Mouse (Mus musculus) embryonic facial prominence, embryonic 13.5 days (tissue): ENCODE results near the gene Crocc2. TPM values are rescaled to one million over a fixed set of nuclear protein-coding genes. Genes with fewer than 3 reads are reported as not detected.

Experiments
- ATAC-seq: fragments of 200-750 bp; cut with Nextera tagmentation; 2 replicates; pipeline ENCODE4 v1.8.0; 2017; ENCODE audit warnings: low read depth; ENCODE audit not compliant: insufficient number of reproducible peaks, insufficient read depth, low FRiP score, low TSS enrichment
- H3K27ac ChIP-seq: fragments of 300-500 bp; sonication (generic); 2 replicates; pipeline ENCODE4 v1.5.1; 2015; ENCODE audit warnings: moderate library complexity, mild to moderate bottlenecking, inconsistent platforms
- H3K27me3 ChIP-seq: fragments of 300-500 bp; sonication (generic); 2 replicates; pipeline ENCODE4 v1.6.1; 2015; ENCODE audit warnings: mild to moderate bottlenecking, inconsistent platforms
- H3K36me3 ChIP-seq: fragments of 300-500 bp; sonication (generic); 2 replicates; pipeline ENCODE4 v1.6.1; 2015; ENCODE audit warnings: mild to moderate bottlenecking, inconsistent platforms
- H3K4me1 ChIP-seq: fragments of 300-500 bp; sonication (generic); 2 replicates; pipeline ENCODE4 v1.6.1; 2015; ENCODE audit warnings: inconsistent platforms
- H3K4me2 ChIP-seq: fragments of 300-500 bp; sonication (generic); 2 replicates; pipeline ENCODE4 v1.6.1; 2015; ENCODE audit warnings: moderate library complexity, mild to moderate bottlenecking, inconsistent platforms
- H3K4me3 ChIP-seq: fragments of 300-500 bp; sonication (generic); 2 replicates; pipeline ENCODE4 v1.5.1; 2015; ENCODE audit warnings: mild to moderate bottlenecking, inconsistent platforms
- H3K9ac ChIP-seq: fragments of 300-500 bp; sonication (generic); 2 replicates; pipeline ENCODE4 v1.6.1; 2015; ENCODE audit warnings: mild to moderate bottlenecking, inconsistent platforms
- H3K9me3 ChIP-seq: fragments of 300-500 bp; sonication (generic); 2 replicates; pipeline ENCODE4 v1.6.1; 2016; ENCODE audit warnings: inconsistent platforms
- WGBS: fragments of 180-500 bp; shearing (Covaris S2); methylation state at CpG from one replicate; pipeline ENCODE4 v1.1.7; 2015; ENCODE audit warnings: mixed read lengths; 5-methylcytosine and 5-hydroxymethylcytosine counted together
- polyA plus RNA-seq: library from polyadenylated mRNA; unstranded; fragments of >200 nt; fragmentation: Nextera tagmentation; extraction: Ambion mirVana; gene quantifications from 2 replicates; pipeline ENCODE4 v1.2.1, GENCODE M21; 2015

Crocc2 gene
- polyA plus RNA-seq, 1 experiment from 2014 or later: 0.08 TPM

- no peak for ATAC-seq
- H3K36me3 ChIP-seq: no peaks in the 10 kb centered on the region
- 70% methylated on average over 3 of the region's 3 CpGs for WGBS
- H3K9ac ChIP-seq: no peak overlapping the region
- H3K4me1 ChIP-seq: no peaks in the 10 kb centered on the region
- H3K27me3 ChIP-seq: no peaks in the 10 kb centered on the region
- H3K27ac ChIP-seq: no peak overlapping the region
- no peak overlapping the region for H3K4me3 ChIP-seq
- H3K4me2 ChIP-seq: no peak overlapping the region
- no peaks in the 10 kb centered on the region for H3K9me3 ChIP-seq
Observed at GRCm38 (mm10) chr1:93197916-93198315, 29.4 kb downstream of the Crocc2 start.

GRCm38 (mm10) chr1:93206277-93206970 lies 37.9 kb downstream of the Crocc2 start:
- H3K27ac ChIP-seq: no peak overlapping the region
- peaks cover 30% of the 10 kb centered on the region for H3K4me1 ChIP-seq
- 63% methylated on average over 12 of the region's 12 CpGs for WGBS
- ATAC-seq: no peak
- H3K4me2 ChIP-seq: no peak overlapping the region
- no peaks in the 10 kb centered on the region for H3K9me3 ChIP-seq
- no peaks in the 10 kb centered on the region for H3K27me3 ChIP-seq
- H3K4me3 ChIP-seq: no peak overlapping the region
- no peak overlapping the region for H3K9ac ChIP-seq
- no peaks in the 10 kb centered on the region for H3K36me3 ChIP-seq

GRCm38 (mm10) chr1:93207536-93208064 lies 39.1 kb downstream of the Crocc2 start:
- no peak overlapping the region for H3K4me3 ChIP-seq
- no peak overlapping the region for H3K4me2 ChIP-seq
- no peak overlapping the region for H3K27ac ChIP-seq
- H3K9ac ChIP-seq: no peak overlapping the region
- peaks cover 39% of the 10 kb centered on the region for H3K4me1 ChIP-seq
- no peaks in the 10 kb centered on the region for H3K9me3 ChIP-seq
- H3K27me3 ChIP-seq: no peaks in the 10 kb centered on the region
- ATAC-seq: no peak
- 81% methylated on average over 4 of the region's 4 CpGs for WGBS
- H3K36me3 ChIP-seq: no peaks in the 10 kb centered on the region

- H3K9me3 ChIP-seq: no peaks in the 10 kb centered on the region
- H3K27ac ChIP-seq: peak overlapping the region; percentile 84
- peak; percentile 54; the same call in 1 of the 2 replicates for ATAC-seq
- H3K36me3 ChIP-seq: no peaks in the 10 kb centered on the region
- no peaks in the 10 kb centered on the region for H3K27me3 ChIP-seq
- no peak overlapping the region for H3K4me2 ChIP-seq
- peaks cover 44% of the 10 kb centered on the region for H3K4me1 ChIP-seq
- 31% methylated on average over 9 of the region's 9 CpGs for WGBS
- no peak overlapping the region for H3K9ac ChIP-seq
- H3K4me3 ChIP-seq: no peak overlapping the region
Observed at GRCm38 (mm10) chr1:93210213-93210641, 41.7 kb downstream of the Crocc2 start.

GRCm38 (mm10) chr1:93211019-93211418 lies 42.5 kb downstream of the Crocc2 start:
- WGBS: 76% methylated on average over 11 of the region's 11 CpGs
- Histone ChIP-seq H3K27me3 (no peaks in the 10 kb centered on the region), H3K27ac (peak overlapping the region; percentile 84), H3K4me3 (no peak overlapping the region), H3K4me1 (peaks cover 50% of the 10 kb centered on the region), H3K9ac (no peak overlapping the region), H3K36me3 (no peaks in the 10 kb centered on the region), H3K4me2 (no peak overlapping the region), H3K9me3 (no peaks in the 10 kb centered on the region)
- no peak for ATAC-seq

- Histone ChIP-seq H3K4me2 (no peak overlapping the region), H3K9ac (no peak overlapping the region), H3K4me1 (peaks cover 52% of the 10 kb centered on the region), H3K9me3 (no peaks in the 10 kb centered on the region), H3K27ac (peak overlapping the region; percentile 84), H3K4me3 (no peak overlapping the region), H3K27me3 (no peaks in the 10 kb centered on the region), H3K36me3 (no peaks in the 10 kb centered on the region)
- ATAC-seq: 0 out of 2 replicates have a peak, but pooled peaks have one; percentile 2
- 39% methylated on average over 10 of the region's 10 CpGs for WGBS
Observed at GRCm38 (mm10) chr1:93211549-93212220, 43.2 kb downstream of the Crocc2 start.

GRCm38 (mm10) chr1:93212441-93212840 lies 43.9 kb downstream of the Crocc2 start:
- H3K27ac ChIP-seq: peak overlapping the region; percentile 84; the same call in 1 of the 2 replicates
- peaks cover 56% of the 10 kb centered on the region for H3K4me1 ChIP-seq
- H3K4me2 ChIP-seq: no peak overlapping the region
- WGBS: 85% methylated on average over 7 of the region's 7 CpGs
- no peak for ATAC-seq
- no peak overlapping the region for H3K4me3 ChIP-seq
- no peaks in the 10 kb centered on the region for H3K27me3 ChIP-seq
- H3K9me3 ChIP-seq: no peaks in the 10 kb centered on the region
- no peak overlapping the region for H3K9ac ChIP-seq
- no peaks in the 10 kb centered on the region for H3K36me3 ChIP-seq

- H3K27ac ChIP-seq: peak overlapping the region; percentile 48
- no peaks in the 10 kb centered on the region for H3K36me3 ChIP-seq
- H3K4me1 ChIP-seq: peaks cover 52% of the 10 kb centered on the region
- no peak overlapping the region for H3K4me3 ChIP-seq
- no peaks in the 10 kb centered on the region for H3K27me3 ChIP-seq
- no peak for ATAC-seq
- 24% methylated on average over 5 of the region's 5 CpGs for WGBS
- no peak overlapping the region for H3K4me2 ChIP-seq
- H3K9ac ChIP-seq: 0 out of 2 replicates have a peak overlapping the region, but pooled peaks have one; percentile 40
- no peaks in the 10 kb centered on the region for H3K9me3 ChIP-seq
Observed at GRCm38 (mm10) chr1:93214612-93215011, 46.1 kb downstream of the Crocc2 start.

GRCm38 (mm10) chr1:93216839-93217497 lies 48.4 kb downstream of the Crocc2 start:
- no peak overlapping the region for H3K4me3 ChIP-seq
- ATAC-seq: no peak
- H3K4me1 ChIP-seq: peaks cover 49% of the 10 kb centered on the region
- no peaks in the 10 kb centered on the region for H3K36me3 ChIP-seq
- no peaks in the 10 kb centered on the region for H3K9me3 ChIP-seq
- no peak overlapping the region for H3K27ac ChIP-seq
- H3K27me3 ChIP-seq: no peaks in the 10 kb centered on the region
- WGBS: 78% methylated on average over 9 of the region's 9 CpGs
- no peak overlapping the region for H3K4me2 ChIP-seq
- no peak overlapping the region for H3K9ac ChIP-seq

- Histone ChIP-seq H3K27me3 (no peaks in the 10 kb centered on the region), H3K36me3 (no peaks in the 10 kb centered on the region), H3K27ac (no peak overlapping the region), H3K9me3 (no peaks in the 10 kb centered on the region), H3K4me3 (no peak overlapping the region), H3K4me2 (no peak overlapping the region), H3K9ac (no peak overlapping the region), H3K4me1 (peaks cover 46% of the 10 kb centered on the region)
- WGBS: 43% methylated on average over 7 of the region's 7 CpGs
- no peak for ATAC-seq
Observed at GRCm38 (mm10) chr1:93217530-93217929, 49.0 kb downstream of the Crocc2 start.

GRCm38 (mm10) chr1:93220776-93221175 lies 52.3 kb downstream of the Crocc2 start:
- H3K9me3 ChIP-seq: no peaks in the 10 kb centered on the region
- peak overlapping the region; percentile 81 for H3K27ac ChIP-seq
- ATAC-seq: no peak
- H3K36me3 ChIP-seq: no peaks in the 10 kb centered on the region
- H3K27me3 ChIP-seq: 0 out of 2 replicates have a peak, but pooled peaks cover 4% of the 10 kb centered on the region
- no peak overlapping the region for H3K4me3 ChIP-seq
- no peak overlapping the region for H3K9ac ChIP-seq
- 36% methylated on average over 7 of the region's 7 CpGs for WGBS
- no peak overlapping the region for H3K4me2 ChIP-seq
- peaks cover 61% of the 10 kb centered on the region for H3K4me1 ChIP-seq
